In genomic region chr10:12919287-12919686, GRCm38 (mm10) we compare ENCODE assay signal across 7 mouse cellular contexts. TPM values are rescaled to one million over a fixed set of nuclear protein-coding genes. Genes with fewer than 3 reads are reported as not detected.
DNase-seq lines count a peak whose midpoint lies in the region; ATAC-seq and TF ChIP-seq lines count a peak whose summit lies in the region.

No protein-coding gene starts in this region.

- H3K4me1 ChIP-seq in midbrain, embryonic 10.5 days = peaks cover 21% of the 10 kb centered on the region
- peaks cover 5% of the 10 kb centered on the region for H3K4me1 ChIP-seq in midbrain, embryonic 16.5 days (ENCODE audit: control insufficient read depth, insufficient read depth, low read length)
- H3K4me1 ChIP-seq in lung, postnatal 0 days (ENCODE audit: insufficient read depth, low read depth, low read length) = no peaks in the 10 kb centered on the region; the same call in 1 of the 2 replicates

- H3K4me2 ChIP-seq in midbrain, embryonic 16.5 days (ENCODE audit: low read length) = no peak overlapping the region
- H3K4me2 ChIP-seq in lung, postnatal 0 days (replicated peaks; ENCODE audit: low read depth, low read length) = no peak overlapping the region

- 0 out of 2 replicates have a peak overlapping the region, but pooled peaks have one; percentile 42 for H3K27ac ChIP-seq in midbrain, embryonic 10.5 days (replicated peaks)
- no peak overlapping the region for H3K27ac ChIP-seq in midbrain, embryonic 16.5 days (ENCODE audit: low read length)
- H3K27ac ChIP-seq in lung, postnatal 0 days (ENCODE audit: low read length) = no peak overlapping the region

- TF ChIP-seq EP300 in lung, postnatal 0 days (IDR thresholded peaks at IDR 0.05) = peak; percentile 66

- H3K27me3 ChIP-seq in midbrain, embryonic 10.5 days (ENCODE audit: low read depth, poor library complexity, severe bottlenecking) = no peaks in the 10 kb centered on the region
- no peaks in the 10 kb centered on the region for H3K27me3 ChIP-seq in midbrain, embryonic 16.5 days (ENCODE audit: control insufficient read depth, insufficient read depth, low read depth, low read length)
- H3K27me3 ChIP-seq in lung, postnatal 0 days (replicated peaks; ENCODE audit: insufficient read depth, low read length) = no peaks in the 10 kb centered on the region

- peak; percentile 74 for TF ChIP-seq CTCF in lung, postnatal 0 days (IDR thresholded peaks at IDR 0.05)

- no peak for ATAC-seq in midbrain, embryonic 16.5 days
- peak; percentile 71 for ATAC-seq in lung, postnatal 0 days

- H3K9me3 ChIP-seq in midbrain, embryonic 10.5 days (replicated peaks) = no peaks in the 10 kb centered on the region
- H3K9me3 ChIP-seq in midbrain, embryonic 16.5 days (replicated peaks; ENCODE audit: control insufficient read depth, low read length, poor library complexity, severe bottlenecking) = no peaks in the 10 kb centered on the region
- no peaks in the 10 kb centered on the region for H3K9me3 ChIP-seq in lung, postnatal 0 days (ENCODE audit: low read length)

- H3K36me3 ChIP-seq in midbrain, embryonic 10.5 days = no peaks in the 10 kb centered on the region
- H3K36me3 ChIP-seq in midbrain, embryonic 16.5 days (ENCODE audit: control insufficient read depth, insufficient read depth, low read length) = no peaks in the 10 kb centered on the region
- no peaks in the 10 kb centered on the region for H3K36me3 ChIP-seq in lung, postnatal 0 days (ENCODE audit: insufficient read depth, low read length)

- 39% methylated on average over 5 of the region's 5 CpGs for WGBS in midbrain, embryonic 10.5 days
- WGBS in midbrain, embryonic 16.5 days = 47% methylated on average over 5 of the region's 5 CpGs
- 42% methylated on average over 5 of the region's 5 CpGs for WGBS in lung, postnatal 0 days

- H3K4me3 ChIP-seq in midbrain, embryonic 10.5 days = no peak overlapping the region
- no peak overlapping the region for H3K4me3 ChIP-seq in midbrain, embryonic 16.5 days (ENCODE audit: low read depth, low read length)
- no peak overlapping the region for H3K4me3 ChIP-seq in lung, postnatal 0 days (ENCODE audit: low read depth, low read length)

- H3K9ac ChIP-seq in midbrain, embryonic 16.5 days (ENCODE audit: low read depth, low read length) = no peak overlapping the region
- H3K9ac ChIP-seq in lung, postnatal 0 days (replicated peaks; ENCODE audit: low read depth) = no peak overlapping the region

- DNase-seq in midbrain, embryonic 10.5 days (ENCODE audit: low spot score) = no peak
- peak; percentile 46 for DNase-seq in brain, adult 2 months (ENCODE audit: low read depth, low spot score)
- DNase-seq in heart, postnatal 4 days = peak; percentile 31
- peak; percentile 87 for DNase-seq in lung, postnatal 0 days (ENCODE audit: low spot score)
- DNase-seq in spleen, postnatal 14 days (ENCODE audit: low spot score in 2 of 2) = no peak
- DNase-seq in testis, postnatal 10 days (ENCODE audit: low spot score) = no peak

RNA-seq across cellular contexts. Expression of gene Stx11, which starts 44.8 kb away (rescaled TPM):
- 1.3 and 2.2 TPM in 2 replicates for polyA plus RNA-seq in midbrain, embryonic 10.5 days (2016; fragmentation: Nextera tagmentation; extraction: Ambion mirVana)
- 1.3 and 1.7 TPM in 2 replicates for polyA plus RNA-seq in midbrain, embryonic 16.5 days (2015; fragmentation: Nextera tagmentation; extraction: Ambion mirVana)
- total RNA-seq in heart, postnatal 4 days (2021) = 1 to 10 TPM; 2.3 to 3.4 TPM
- polyA plus RNA-seq in lung, postnatal 0 days (2015; fragmentation: Nextera tagmentation; extraction: Ambion mirVana) = 8.9 and 12.0 TPM in 2 replicates

RNA-seq across cellular contexts. Expression of gene Utrn, which starts 50.1 kb away (rescaled TPM):
- polyA plus RNA-seq in midbrain, embryonic 10.5 days (2016; fragmentation: Nextera tagmentation; extraction: Ambion mirVana) = 38.8 and 39.8 TPM in 2 replicates
- 17.6 and 18.9 TPM in 2 replicates for polyA plus RNA-seq in midbrain, embryonic 16.5 days (2015; fragmentation: Nextera tagmentation; extraction: Ambion mirVana)
- 100 to 1,000 TPM in 1 of 2 experiments, 10 to 100 TPM in 1; 95.0 to 104 TPM for total RNA-seq in heart, postnatal 4 days (2021)
- 88.4 and 107 TPM in 2 replicates for polyA plus RNA-seq in lung, postnatal 0 days (2015; fragmentation: Nextera tagmentation; extraction: Ambion mirVana)

Comparison
In these comparisons a context has a peak if more than half of its experiments do, and no peak if none do; other contexts are left out.
1. DNase-seq: peak in brain, adult 2 months (single experiment), heart, postnatal 4 days (single experiment) and lung, postnatal 0 days (single experiment); none in midbrain, embryonic 10.5 days (single experiment), spleen, postnatal 14 days (0 of 2) and testis, postnatal 10 days (single experiment).